Mouse (Mus musculus) ES-CJ7 (cell line): ENCODE measurements around the gene Dnajb12.
A peak's percentile ranks its signal among the peaks of the same experiment; 100 is the strongest.

Experiments used
- DNase-seq: peaks from one replicate; pipeline ENCODE4 v3.0.0; 2011; ENCODE audit warnings: low read depth, low spot score

Gene Dnajb12

GRCm38 (mm10) chr10:59896911-59897331, 17.6 kb downstream of the Dnajb12 start:
- DNase-seq = peak; percentile 65

GRCm38 (mm10) chr10:59897511-59897910, 18.2 kb downstream of the Dnajb12 start:
- DNase-seq = peak; percentile 90

GRCm38 (mm10) chr10:59898180-59898778, 18.9 kb downstream of the Dnajb12 start:
- no peak for DNase-seq

GRCm38 (mm10) chr10:59898935-59899334, 19.6 kb downstream of the Dnajb12 start:
- DNase-seq = no peak

GRCm38 (mm10) chr10:59899341-59900173, 20.2 kb downstream of the Dnajb12 start:
- DNase-seq = no peak

- DNase-seq = no peak
Measured at GRCm38 (mm10) chr10:59900174-59900435, 20.7 kb downstream of the Dnajb12 start.

GRCm38 (mm10) chr10:59900939-59901338, 21.6 kb downstream of the Dnajb12 start:
- DNase-seq = no peak

GRCm38 (mm10) chr10:59901463-59901862, 22.1 kb downstream of the Dnajb12 start:
- no peak for DNase-seq

GRCm38 (mm10) chr10:59901986-59902605, 22.7 kb downstream of the Dnajb12 start:
- DNase-seq = no peak

GRCm38 (mm10) chr10:59902606-59902990, 23.2 kb downstream of the Dnajb12 start:
- DNase-seq = no peak

- no peak for DNase-seq
Measured at GRCm38 (mm10) chr10:59903170-59903569, 23.8 kb downstream of the Dnajb12 start.

GRCm38 (mm10) chr10:59907080-59907609, 27.8 kb downstream of the Dnajb12 start:
- DNase-seq = no peak

- peak; percentile 77 for DNase-seq
Measured at GRCm38 (mm10) chr10:59907695-59908299, 28.4 kb downstream of the Dnajb12 start.

GRCm38 (mm10) chr10:59908776-59909315, 29.5 kb downstream of the Dnajb12 start:
- DNase-seq = no peak

GRCm38 (mm10) chr10:59909357-59909847, 30.0 kb downstream of the Dnajb12 start:
- DNase-seq = peak; percentile 52

GRCm38 (mm10) chr10:59911091-59911490, 31.7 kb downstream of the Dnajb12 start:
- DNase-seq = no peak

- DNase-seq = peak; percentile 56
Measured at GRCm38 (mm10) chr10:59911561-59912198, 32.3 kb downstream of the Dnajb12 start.

- no peak for DNase-seq
Measured at GRCm38 (mm10) chr10:59915196-59915962, 36.0 kb downstream of the Dnajb12 start.

GRCm38 (mm10) chr10:59916159-59916558, 36.8 kb downstream of the Dnajb12 start:
- DNase-seq = no peak

- peak; percentile 89 for DNase-seq
Measured at GRCm38 (mm10) chr10:59916649-59917048, 37.3 kb downstream of the Dnajb12 start.
